In genomic region chr10:41040530-41041085, GRCm38 (mm10) we compare ENCODE assay signal across 13 mouse cellular contexts. TPM values are rescaled to one million over a fixed set of nuclear protein-coding genes. Genes with fewer than 3 reads are reported as not detected.
DNase-seq lines count a peak whose midpoint lies in the region; ATAC-seq and TF ChIP-seq lines count a peak whose summit lies in the region.
"Had no signal": no experiment of that assay in that cellular context is flagged by ENCODE, and none has a peak within 500 bp of the region (broad histone marks: within the 10 kb centered on the region; RNA-seq: fewer than 3 reads in every experiment).

No protein-coding gene starts in this region.

- no peak for DNase-seq in hindbrain, postnatal 0 days (ENCODE audit: low spot score)
- peak; percentile 27 for DNase-seq in c-Kit-negative CD71-positive TER-119-positive erythroid progenitor cells, embryonic 14.5 days (ENCODE audit: low read depth, low spot score)
- peak; percentile 31 for DNase-seq in liver, postnatal 0 days
- no peak for DNase-seq in layer of hippocampus, adult 11-12 months (ENCODE audit: low spot score)
- DNase-seq in kidney, adult 8-10 months = no peak
- DNase-seq: cerebellum, adult 9-11 months; kidney, postnatal 36 days; retina, postnatal 1 day; thymus, postnatal 25 days had no signal

- H3K4me3 ChIP-seq in hindbrain, postnatal 0 days (ENCODE audit: low read length) = no peak overlapping the region
- no peak overlapping the region for H3K4me3 ChIP-seq in hindbrain, embryonic 16.5 days (ENCODE audit: low read length)
- H3K4me3 ChIP-seq in liver, postnatal 0 days (ENCODE audit: low read depth, low read length) = no peak overlapping the region
- H3K4me3 ChIP-seq: hindbrain, embryonic 10.5 days had no signal

- peak; percentile 13; the same call in 1 of the 2 replicates for ATAC-seq in hindbrain, postnatal 0 days
- ATAC-seq in hindbrain, embryonic 16.5 days = no peak; the same call in 1 of the 2 replicates
- peak; percentile 73 for ATAC-seq in erythroid progenitor cell, adult 5-6 weeks (replicated peaks; ENCODE audit: low FRiP score, poor library complexity, severe bottlenecking)
- peak; percentile 83 for ATAC-seq in liver, postnatal 0 days

- no peaks in the 10 kb centered on the region for H3K36me3 ChIP-seq in hindbrain, postnatal 0 days (ENCODE audit: insufficient read depth, low read length)
- H3K36me3 ChIP-seq in hindbrain, embryonic 16.5 days (ENCODE audit: control insufficient read depth, insufficient read depth, low read length) = no peaks in the 10 kb centered on the region
- H3K36me3 ChIP-seq in liver, postnatal 0 days (replicated peaks; ENCODE audit: insufficient read depth, low read length) = no peaks in the 10 kb centered on the region
- H3K36me3 ChIP-seq: hindbrain, embryonic 10.5 days had no signal

- peaks cover 16% of the 10 kb centered on the region; the same call in 1 of the 2 replicates for H3K4me1 ChIP-seq in hindbrain, postnatal 0 days (ENCODE audit: insufficient read depth, low read length)
- peaks cover 8% of the 10 kb centered on the region for H3K4me1 ChIP-seq in hindbrain, embryonic 16.5 days (ENCODE audit: control insufficient read depth, insufficient read depth, low read depth, low read length)
- H3K4me1 ChIP-seq in liver, postnatal 0 days (ENCODE audit: insufficient read depth) = no peaks in the 10 kb centered on the region
- H3K4me1 ChIP-seq: hindbrain, embryonic 10.5 days had no signal

- no peak overlapping the region for H3K9ac ChIP-seq in hindbrain, postnatal 0 days (replicated peaks; ENCODE audit: low read length)
- H3K9ac ChIP-seq in hindbrain, embryonic 16.5 days (ENCODE audit: low read depth, low read length) = no peak overlapping the region
- H3K9ac ChIP-seq in liver, postnatal 0 days (replicated peaks) = no peak overlapping the region

- H3K27me3 ChIP-seq in hindbrain, postnatal 0 days (ENCODE audit: insufficient read depth, low read length) = no peaks in the 10 kb centered on the region
- H3K27me3 ChIP-seq in hindbrain, embryonic 16.5 days (replicated peaks; ENCODE audit: control insufficient read depth, insufficient read depth, low read length) = no peaks in the 10 kb centered on the region
- H3K27me3 ChIP-seq in liver, postnatal 0 days (ENCODE audit: insufficient read depth, low read length) = no peaks in the 10 kb centered on the region

- TF ChIP-seq EP300 in liver, postnatal 0 days (IDR thresholded peaks at IDR 0.05; ENCODE audit: low read depth) = peak; percentile 41; the same call in 1 of the 2 replicates

- H3K4me2 ChIP-seq in hindbrain, postnatal 0 days (ENCODE audit: low read depth, low read length) = no peak overlapping the region
- H3K4me2 ChIP-seq in hindbrain, embryonic 16.5 days (ENCODE audit: low read length) = no peak overlapping the region
- H3K4me2 ChIP-seq in liver, postnatal 0 days (ENCODE audit: low read depth, low read length) = no peak overlapping the region

- H3K9me3 ChIP-seq in hindbrain, postnatal 0 days (ENCODE audit: low read length) = no peaks in the 10 kb centered on the region
- H3K9me3 ChIP-seq in hindbrain, embryonic 16.5 days (ENCODE audit: control insufficient read depth, low read length) = no peaks in the 10 kb centered on the region
- H3K9me3 ChIP-seq in liver, postnatal 0 days (ENCODE audit: low read length) = no peaks in the 10 kb centered on the region
- H3K9me3 ChIP-seq: hindbrain, embryonic 10.5 days had no signal

- TF ChIP-seq CTCF in hindbrain, postnatal 0 days (IDR thresholded peaks at IDR 0.05; ENCODE audit: low read depth) = no peak
- no peak for TF ChIP-seq CTCF in liver, postnatal 0 days (IDR thresholded peaks at IDR 0.05; ENCODE audit: low read depth)

- no peak overlapping the region for H3K27ac ChIP-seq in hindbrain, postnatal 0 days
- no peak overlapping the region for H3K27ac ChIP-seq in hindbrain, embryonic 16.5 days (ENCODE audit: low read depth, low read length)
- no peak overlapping the region for H3K27ac ChIP-seq in liver, postnatal 0 days (ENCODE audit: low read depth)
- H3K27ac ChIP-seq: hindbrain, embryonic 10.5 days had no signal

RNA-seq across cellular contexts. Expression of gene Gpr6, which starts 31.5 kb away (rescaled TPM):
- total RNA-seq in hindbrain, postnatal 0 days (2014; rRNA removed) = 2.1 and 2.4 TPM in 2 replicates
- polyA plus RNA-seq in hindbrain, postnatal 0 days (2015; fragmentation: Nextera tagmentation; extraction: Ambion mirVana) = 0.64 and 0.90 TPM in 2 replicates
- 1.5 and 1.7 TPM in 2 replicates for polyA plus RNA-seq in hindbrain, embryonic 16.5 days (2015; fragmentation: Nextera tagmentation; extraction: Ambion mirVana)
- not detected in 2 replicates for total RNA-seq in erythroid progenitor cell, adult 5-6 weeks (2015; ENCODE audit: low replicate concordance)
- not detected in 2 replicates for total RNA-seq in erythroid progenitor cell, adult 5-6 weeks (2017; ENCODE audit: low replicate concordance)
- not detected in 2 replicates for polyA plus RNA-seq in liver, postnatal 0 days (2015; fragmentation: Nextera tagmentation; extraction: Ambion mirVana)
- total RNA-seq: gastrocnemius, adult 8-10 months had no signal
- polyA plus RNA-seq: hindbrain, embryonic 10.5 days had no signal

Comparison
In these comparisons a context has a peak if more than half of its experiments do, and no peak if none do; other contexts are left out.
1. DNase-seq: peak in c-Kit-negative CD71-positive TER-119-positive erythroid progenitor cells, embryonic 14.5 days (single experiment) and liver, postnatal 0 days (single experiment); none in hindbrain, postnatal 0 days (single experiment), layer of hippocampus, adult 11-12 months (single experiment) and kidney, adult 8-10 months (0 of 2).